Mouse (Mus musculus) limb, embryonic 13.5 days (tissue): ENCODE results near the gene Rnf10. TPM values are rescaled to one million over a fixed set of nuclear protein-coding genes. Genes with fewer than 3 reads are reported as not detected.

ENCODE experiments used
- polyA plus RNA-seq: library from polyadenylated mRNA; unstranded; fragments of >200 nt; fragmentation: Nextera tagmentation; extraction: Ambion mirVana; gene quantifications from 2 replicates; pipeline ENCODE4 v1.2.1, GENCODE M21; 2015

Rnf10 gene
- polyA plus RNA-seq, 1 experiment from 2014 or later: 141 TPM

Other genes starting within 250 kb of the Rnf10 start
- gene Gm10401, start 174.6 kb downstream of the Rnf10 start, polyA plus RNA-seq: 43.3 and 44.1 TPM in 2 replicates
- 56.5 and 56.9 TPM in 2 replicates for gene Acads, start 153.6 kb downstream of the Rnf10 start, polyA plus RNA-seq
- 45.5 and 47.1 TPM in 2 replicates for gene Unc119b, start 137.9 kb downstream of the Rnf10 start, polyA plus RNA-seq
- 66.1 and 78.1 TPM in 2 replicates for gene Mlec, start 114.7 kb downstream of the Rnf10 start, polyA plus RNA-seq
- 0.75 and 0.91 TPM in 2 replicates for gene Cabp1, start 78.5 kb downstream of the Rnf10 start, polyA plus RNA-seq
- 83.6 and 93.9 TPM in 2 replicates for gene Pop5, start 37.1 kb downstream of the Rnf10 start, polyA plus RNA-seq
- 41.8 and 43.6 TPM in 2 replicates for gene Coq5, start 6.8 kb upstream of the Rnf10 start, polyA plus RNA-seq
- 1,815 and 1,838 TPM in 2 replicates for gene Dynll1, start 28.1 kb upstream of the Rnf10 start, polyA plus RNA-seq
- 314 and 331 TPM in 2 replicates for gene Srsf9, start 54.3 kb upstream of the Rnf10 start, polyA plus RNA-seq
- 25.7 and 28.3 TPM in 2 replicates for gene Gatc, start 68.3 kb upstream of the Rnf10 start, polyA plus RNA-seq
- 58.8 and 62.1 TPM in 2 replicates for gene Triap1, start 68.3 kb upstream of the Rnf10 start, polyA plus RNA-seq
- 677 and 710 TPM in 2 replicates for gene Cox6a1, start 76.1 kb upstream of the Rnf10 start, polyA plus RNA-seq
- gene Msi1, start 156.7 kb upstream of the Rnf10 start, polyA plus RNA-seq: 18.2 and 18.4 TPM in 2 replicates
- gene Pla2g1b, start 193.4 kb upstream of the Rnf10 start, polyA plus RNA-seq: not detected in 2 replicates
- 25.8 and 27.5 TPM in 2 replicates for gene Sirt4, start 211.8 kb upstream of the Rnf10 start, polyA plus RNA-seq
- gene Pxn, start 233.8 kb upstream of the Rnf10 start, polyA plus RNA-seq: 46.9 and 54.0 TPM in 2 replicates